In genomic region chr11:32689510-32689909, GRCm38 (mm10) we compare ENCODE assay signal across 11 mouse cellular contexts.
"Had no signal": no experiment of that assay in that cellular context is flagged by ENCODE, and none has a peak within 500 bp of the region (broad histone marks: within the 10 kb centered on the region; RNA-seq: fewer than 3 reads in every experiment).

No protein-coding gene starts in this region.

- DNase-seq: kidney, postnatal 10 days; layer of hippocampus, postnatal 36 days; lung, embryonic 14.5 days; lung, postnatal 10 days; lung, postnatal 4 days; midbrain, embryonic 14.5 days; retina, postnatal 1 day; right cerebral cortex, postnatal 4 days; thymus, adult 2 months; thymus, postnatal 36 days had no signal

- ATAC-seq: liver, embryonic 12.5 days had no signal
